Mouse (Mus musculus) stomach, postnatal 0 days (tissue): ENCODE measurements around the gene Adcy5.

Experiments used
- CTCF ChIP-seq: IDR thresholded peaks from 2 replicates; pipeline ENCODE4 v1.5.1; 2016; ENCODE audit warnings: antibody characterized with exemption, low read depth, mild to moderate bottlenecking, moderate library complexity
- EP300 ChIP-seq: optimal IDR thresholded peaks from 2 replicates; pipeline ENCODE3; 2016; ENCODE audit warnings: antibody characterized with exemption

DNA sequence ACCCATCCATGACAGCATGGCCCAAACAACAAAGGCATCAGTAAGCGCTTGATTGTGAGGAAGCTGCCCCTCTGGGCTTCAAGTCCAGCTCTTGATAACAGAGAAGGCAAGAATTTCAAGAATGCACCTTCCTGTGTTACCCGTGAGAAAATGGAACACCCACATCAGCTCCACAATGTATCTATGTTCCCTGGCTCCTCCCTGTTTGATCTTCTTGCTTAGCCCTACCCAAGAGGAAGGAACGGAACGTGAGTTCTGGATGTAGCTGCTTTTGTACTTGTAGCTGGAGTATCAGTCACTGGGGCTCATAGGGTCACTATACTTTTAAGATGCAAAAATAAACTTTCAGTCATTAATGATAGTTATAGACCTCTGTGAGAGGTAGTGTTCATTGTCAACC, 34.1 kb upstream of the Adcy5 start:
- TF ChIP-seq CTCF (no peak), EP300 (no peak)
